Mouse (Mus musculus) lung, embryonic 16.5 days (tissue): ENCODE results near the gene Megf11. TPM values are rescaled to one million over a fixed set of nuclear protein-coding genes. Genes with fewer than 3 reads are reported as not detected.
A peak's percentile ranks its signal among the peaks of the same experiment; 100 is the strongest.

Source experiments
- ATAC-seq: fragments of 200-750 bp; cut with Nextera tagmentation; 2 replicates; pipeline ENCODE4 v1.8.0; 2017; ENCODE audit warnings: low read depth, mild to moderate bottlenecking, moderate library complexity
- H3K27ac ChIP-seq: fragments of 300-500 bp; sonication (generic); 2 replicates; pipeline ENCODE4 v1.5.1; 2014; ENCODE audit warnings: mild to moderate bottlenecking, control low read depth, low read length
- H3K27me3 ChIP-seq: fragments of 300-500 bp; sonication (generic); 2 replicates; pipeline ENCODE4 v1.6.1; 2014; ENCODE audit warnings: low read depth, low read length, mixed read lengths; ENCODE audit not compliant: control insufficient read depth, insufficient read depth
- H3K36me3 ChIP-seq: fragments of 300-500 bp; sonication (generic); 2 replicates; pipeline ENCODE4 v1.6.1; 2014; ENCODE audit warnings: low read length; ENCODE audit not compliant: control insufficient read depth, insufficient read depth
- H3K4me1 ChIP-seq: fragments of 300-500 bp; sonication (generic); replicated peaks from 2 replicates; pipeline ENCODE4 v1.6.1; 2014; ENCODE audit warnings: low read length, mixed read lengths; ENCODE audit not compliant: control insufficient read depth, insufficient read depth
- H3K4me2 ChIP-seq: fragments of 300-500 bp; sonication (generic); 2 replicates; pipeline ENCODE4 v1.6.1; 2014; ENCODE audit warnings: low read depth, low read length, control low read depth
- H3K4me3 ChIP-seq: fragments of 300-500 bp; sonication (generic); 2 replicates; pipeline ENCODE4 v1.5.1; 2014; ENCODE audit warnings: mild to moderate bottlenecking, low read length, control low read depth
- H3K9ac ChIP-seq: fragments of 300-500 bp; sonication (generic); 2 replicates; pipeline ENCODE4 v1.6.1; 2014; ENCODE audit warnings: low read length, control low read depth
- H3K9me3 ChIP-seq: fragments of 300-500 bp; sonication (generic); 2 replicates; pipeline ENCODE4 v1.6.1; 2016; ENCODE audit warnings: low read length; ENCODE audit not compliant: control insufficient read depth
- WGBS: fragments of 180-500 bp; shearing (Covaris S2); extraction: QIAGEN DNeasy Blood & Tissue Kit; methylation state at CpG from one replicate; pipeline ENCODE4 v1.1.7; 2014; 5-methylcytosine and 5-hydroxymethylcytosine counted together
- polyA plus RNA-seq: library from polyadenylated mRNA; unstranded; fragments of >200 nt; fragmentation: Nextera tagmentation; extraction: Ambion mirVana; gene quantifications from 2 replicates; pipeline ENCODE4 v1.2.1, GENCODE M21; 2015

Megf11 gene
- polyA plus RNA-seq, 1 experiment from 2014 or later = 1.2 TPM

- H3K4me1 ChIP-seq = no peaks in the 10 kb centered on the region
- no peak for ATAC-seq
- 78% methylated on average over 7 of the region's 7 CpGs for WGBS
Measured at GRCm38 (mm10) chr9:64407390-64407970, 22.1 kb downstream of the Megf11 start.

GRCm38 (mm10) chr9:64408821-64409220 lies 23.4 kb downstream of the Megf11 start:
- H3K9me3 ChIP-seq = no peaks in the 10 kb centered on the region
- no peaks in the 10 kb centered on the region for H3K27me3 ChIP-seq
- no peak overlapping the region for H3K9ac ChIP-seq
- no peak overlapping the region for H3K27ac ChIP-seq
- ATAC-seq = no peak
- H3K4me2 ChIP-seq = no peak overlapping the region
- 85% methylated on average over 8 of the region's 8 CpGs for WGBS
- H3K4me1 ChIP-seq = no peaks in the 10 kb centered on the region
- H3K4me3 ChIP-seq = no peak overlapping the region
- H3K36me3 ChIP-seq = no peaks in the 10 kb centered on the region

More at GRCm38 (mm10) chr9:64407390-64407970, 22.1 kb downstream of the Megf11 start:
- Histone ChIP-seq H3K9me3 (no peaks in the 10 kb centered on the region), H3K27me3 (no peaks in the 10 kb centered on the region), H3K27ac (no peak overlapping the region), H3K9ac (no peak overlapping the region), H3K36me3 (no peaks in the 10 kb centered on the region), H3K4me2 (no peak overlapping the region), H3K4me3 (no peak overlapping the region)

- Histone ChIP-seq H3K27ac (no peak overlapping the region), H3K36me3 (no peaks in the 10 kb centered on the region), H3K4me3 (no peak overlapping the region), H3K4me2 (no peak overlapping the region), H3K9ac (no peak overlapping the region), H3K9me3 (no peaks in the 10 kb centered on the region), H3K4me1 (no peaks in the 10 kb centered on the region), H3K27me3 (no peaks in the 10 kb centered on the region; the same call in 1 of the 2 replicates)
- no peak for ATAC-seq
- 76% methylated on average over 3 of the region's 3 CpGs for WGBS
Measured at GRCm38 (mm10) chr9:64420471-64420870, 35.0 kb downstream of the Megf11 start.

GRCm38 (mm10) chr9:64421986-64422616 lies 36.7 kb downstream of the Megf11 start:
- H3K4me3 ChIP-seq = no peak overlapping the region
- H3K4me1 ChIP-seq = no peaks in the 10 kb centered on the region
- H3K9me3 ChIP-seq = no peaks in the 10 kb centered on the region
- no peaks in the 10 kb centered on the region; the same call in 1 of the 2 replicates for H3K27me3 ChIP-seq
- no peak for ATAC-seq
- 68% methylated on average over 8 of the region's 8 CpGs for WGBS
- H3K9ac ChIP-seq = no peak overlapping the region
- H3K4me2 ChIP-seq = no peak overlapping the region
- H3K27ac ChIP-seq = no peak overlapping the region
- H3K36me3 ChIP-seq = no peaks in the 10 kb centered on the region

GRCm38 (mm10) chr9:64423912-64424311 lies 38.5 kb downstream of the Megf11 start:
- no peaks in the 10 kb centered on the region for H3K4me1 ChIP-seq
- no peak for ATAC-seq
- 84% methylated on average over 1 of the region's 1 CpGs for WGBS

GRCm38 (mm10) chr9:64436121-64436520 lies 50.7 kb downstream of the Megf11 start:
- Histone ChIP-seq H3K9ac (no peak overlapping the region), H3K27me3 (no peaks in the 10 kb centered on the region), H3K4me3 (no peak overlapping the region), H3K4me1 (no peaks in the 10 kb centered on the region), H3K4me2 (no peak overlapping the region), H3K9me3 (no peaks in the 10 kb centered on the region), H3K36me3 (no peaks in the 10 kb centered on the region), H3K27ac (no peak overlapping the region)
- WGBS = 69% methylated on average over 2 of the region's 2 CpGs
- ATAC-seq = no peak

More at GRCm38 (mm10) chr9:64423912-64424311, 38.5 kb downstream of the Megf11 start:
- Histone ChIP-seq H3K4me3 (no peak overlapping the region), H3K9ac (no peak overlapping the region), H3K36me3 (no peaks in the 10 kb centered on the region), H3K27me3 (no peaks in the 10 kb centered on the region; the same call in 1 of the 2 replicates), H3K9me3 (no peaks in the 10 kb centered on the region), H3K4me2 (no peak overlapping the region), H3K27ac (no peak overlapping the region)

GRCm38 (mm10) chr9:64440101-64440500 lies 54.7 kb downstream of the Megf11 start:
- H3K4me3 ChIP-seq = no peak overlapping the region
- no peak for ATAC-seq
- H3K27me3 ChIP-seq = no peaks in the 10 kb centered on the region
- H3K4me1 ChIP-seq = no peaks in the 10 kb centered on the region
- no peak overlapping the region for H3K27ac ChIP-seq
- 71% methylated on average over 7 of the region's 7 CpGs for WGBS
- H3K9me3 ChIP-seq = no peaks in the 10 kb centered on the region
- no peak overlapping the region for H3K4me2 ChIP-seq
- no peaks in the 10 kb centered on the region for H3K36me3 ChIP-seq
- H3K9ac ChIP-seq = no peak overlapping the region

- Histone ChIP-seq H3K9ac (no peak overlapping the region), H3K27me3 (no peaks in the 10 kb centered on the region), H3K4me1 (peaks cover 13% of the 10 kb centered on the region), H3K36me3 (no peaks in the 10 kb centered on the region), H3K4me2 (no peak overlapping the region), H3K4me3 (no peak overlapping the region), H3K9me3 (no peaks in the 10 kb centered on the region), H3K27ac (no peak overlapping the region)
- WGBS = 95% methylated on average over 1 of the region's 1 CpGs
- no peak for ATAC-seq
Measured at GRCm38 (mm10) chr9:64445981-64446380, 60.6 kb downstream of the Megf11 start.

GRCm38 (mm10) chr9:64447070-64447469 lies 61.6 kb downstream of the Megf11 start:
- Histone ChIP-seq H3K4me1 (peaks cover 13% of the 10 kb centered on the region), H3K4me2 (peak overlapping the region; percentile 30; the same call in 1 of the 2 replicates), H3K9me3 (no peaks in the 10 kb centered on the region), H3K9ac (peak overlapping the region; percentile 4; the same call in 1 of the 2 replicates), H3K27me3 (no peaks in the 10 kb centered on the region), H3K27ac (peak overlapping the region; percentile 72), H3K4me3 (no peak overlapping the region), H3K36me3 (no peaks in the 10 kb centered on the region)
- peak; percentile 65 for ATAC-seq
- WGBS = 22% methylated on average over 6 of the region's 6 CpGs
